Mouse (Mus musculus) thymus, adult 2 months (tissue): ENCODE data around the gene Chpf2. TPM values are rescaled to one million over a fixed set of nuclear protein-coding genes. Genes with fewer than 3 reads are reported as not detected.
"Not testable (repeated sequence)": the region's sequence is repeated elsewhere in the genome, so short reads cannot be mapped to it uniquely, and the experiment has no call there.

Experiments used
- DNase-seq: peaks from one replicate; pipeline ENCODE4 v3.0.0; 2021
- H3K27ac ChIP-seq: fragments of 200-500 bp; 2 replicates; pipeline ENCODE4 v1.5.1; 2012; ENCODE audit warnings: low read length, control low read depth; ENCODE audit not compliant: control insufficient read depth, insufficient read depth
- H3K27me3 ChIP-seq: fragments of 200-500 bp; 2 replicates; pipeline ENCODE4 v1.6.1; 2012; ENCODE audit warnings: mild to moderate bottlenecking, low read length, moderate library complexity, mixed read lengths; ENCODE audit not compliant: control insufficient read depth, insufficient read depth
- H3K36me3 ChIP-seq: fragments of 200-500 bp; 2 replicates; pipeline ENCODE4 v1.6.1; 2012; ENCODE audit warnings: mild to moderate bottlenecking, low read length, moderate library complexity; ENCODE audit not compliant: control insufficient read depth, insufficient read depth
- H3K4me1 ChIP-seq: fragments of 200-500 bp; replicated peaks from 2 replicates; pipeline ENCODE4 v1.6.1; 2012; ENCODE audit warnings: low read length; ENCODE audit not compliant: control insufficient read depth, insufficient read depth
- H3K4me3 ChIP-seq: fragments of 200-500 bp; 2 replicates; pipeline ENCODE4 v1.5.1; 2012; ENCODE audit warnings: mild to moderate bottlenecking, low read length, control low read depth, moderate library complexity; ENCODE audit not compliant: control insufficient read depth, insufficient read depth
- CTCF ChIP-seq: fragments of 200-500 bp; IDR thresholded peaks from 2 replicates; pipeline ENCODE4 v1.5.1; 2012; ENCODE audit warnings: mild to moderate bottlenecking, control low read depth, low read length, moderate library complexity, borderline replicate concordance; ENCODE audit not compliant: control insufficient read depth, poor library complexity, insufficient read depth; ENCODE audit errors: extremely low read depth
- POLR2A ChIP-seq: fragments of 200-500 bp; IDR thresholded peaks from 2 replicates; pipeline ENCODE4 v1.6.1; 2012; ENCODE audit warnings: mild to moderate bottlenecking, low read length, control low read depth, moderate library complexity; ENCODE audit not compliant: control insufficient read depth, poor library complexity, insufficient read depth; ENCODE audit errors: extremely low read depth
- WGBS: fragments of 180-500 bp; shearing (Covaris S2); methylation state at CpG from one replicate; pipeline ENCODE4 v1.1.7; 2018; 5-methylcytosine and 5-hydroxymethylcytosine counted together
- polyA plus RNA-seq: library from polyadenylated mRNA; depleted of rRNA; stranded (reverse); fragments of >200 nt; gene quantifications from 2 replicates; pipeline ENCODE4 v1.2.3, GENCODE M21; 2012

The Chpf2 gene
- polyA plus RNA-seq, 1 experiment, result 55.5 TPM

- Histone ChIP-seq H3K4me3 (no peak overlapping the region), H3K36me3 (no peaks in the 10 kb centered on the region), H3K27me3 (no peaks in the 10 kb centered on the region), H3K4me1 (no peaks in the 10 kb centered on the region; the same call in 1 of the 2 replicates), H3K27ac (no peak overlapping the region)
- TF ChIP-seq POLR2A, result no peak
- no peak for TF ChIP-seq CTCF
- 36% methylated on average over 26 of the region's 26 CpGs for WGBS
- peak; percentile 42 for DNase-seq
Observed at GRCm38 (mm10) chr5:24550598-24551316, 35.8 kb upstream of the Chpf2 start.

- no peak overlapping the region for H3K4me3 ChIP-seq
- H3K27me3 ChIP-seq, result no peaks in the 10 kb centered on the region
- H3K4me1 ChIP-seq, result no peaks in the 10 kb centered on the region; the same call in 1 of the 2 replicates
- WGBS, result 79% methylated on average over 2 of the region's 2 CpGs
- H3K36me3 ChIP-seq, result no peaks in the 10 kb centered on the region
- DNase-seq, result no peak
- TF ChIP-seq CTCF (no peak), POLR2A (no peak)
- no peak overlapping the region for H3K27ac ChIP-seq
Observed at GRCm38 (mm10) chr5:24551317-24551688, 35.2 kb upstream of the Chpf2 start.

- WGBS, result 74% methylated on average over 5 of the region's 5 CpGs
- H3K27me3 ChIP-seq, result no peaks in the 10 kb centered on the region
- TF ChIP-seq POLR2A, result no peak
- no peaks in the 10 kb centered on the region; the same call in 1 of the 2 replicates for H3K4me1 ChIP-seq
- no peak for DNase-seq
- no peak overlapping the region for H3K27ac ChIP-seq
- H3K4me3 ChIP-seq, result no peak overlapping the region
- H3K36me3 ChIP-seq, result no peaks in the 10 kb centered on the region
Observed at GRCm38 (mm10) chr5:24553621-24554244, 32.8 kb upstream of the Chpf2 start.

GRCm38 (mm10) chr5:24555335-24555734, 31.2 kb upstream of the Chpf2 start:
- not testable (repeated sequence) for H3K27ac ChIP-seq, DNase-seq, H3K36me3 ChIP-seq, H3K4me3 ChIP-seq, H3K27me3 ChIP-seq, H3K4me1 ChIP-seq
- WGBS, result 96% methylated on average over 7 of the region's 7 CpGs

DNA sequence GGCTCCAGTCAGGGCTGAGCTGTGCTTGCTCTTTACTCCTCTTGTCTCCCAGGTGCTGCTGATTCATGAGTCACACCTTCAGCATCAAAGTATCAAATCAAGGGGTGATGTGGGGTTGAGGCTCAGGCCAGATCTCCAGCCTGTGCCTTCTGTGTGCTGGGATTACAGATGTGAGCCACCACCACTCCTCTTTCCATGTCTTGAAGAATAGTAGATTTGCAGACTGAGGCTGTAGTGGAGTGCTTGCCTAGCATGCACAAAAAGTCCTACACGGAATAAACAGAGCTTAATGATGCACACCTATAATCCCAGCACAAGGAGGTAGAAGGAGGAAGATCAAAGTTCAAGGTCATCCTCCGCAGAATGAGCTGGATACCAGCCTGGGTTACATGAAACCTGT, 29.8 kb upstream of the Chpf2 start, which contains the start of gene 4931409K22Rik:
TSS of gene 4931409K22Rik (minus strand) at position 101 of the 400 bp plus-strand sequence.
- 96% methylated on average over 2 of the region's 2 CpGs for WGBS
- DNase-seq, result no peak
- no peaks in the 10 kb centered on the region for H3K4me1 ChIP-seq
- H3K27me3 ChIP-seq, result no peaks in the 10 kb centered on the region
- H3K36me3 ChIP-seq, result no peaks in the 10 kb centered on the region
- no peak within 1 kb of the TSS for H3K4me3 ChIP-seq
- no peak within 1 kb of the TSS for H3K27ac ChIP-seq
- TF ChIP-seq POLR2A, result no peak
- TF ChIP-seq CTCF, result no peak

- no peak for DNase-seq
- TF ChIP-seq POLR2A (no peak), CTCF (no peak)
- peak overlapping the region; percentile 62; the same call in 1 of the 2 replicates for H3K27ac ChIP-seq
- peaks cover 11% of the 10 kb centered on the region for H3K4me1 ChIP-seq
- H3K4me3 ChIP-seq, result no peak overlapping the region
- H3K27me3 ChIP-seq, result no peaks in the 10 kb centered on the region
- peaks cover 38% of the 10 kb centered on the region for H3K36me3 ChIP-seq
- 91% methylated on average over 1 of the region's 1 CpGs for WGBS
Observed at GRCm38 (mm10) chr5:24575948-24576347, 10.6 kb upstream of the Chpf2 start.
